Mouse (Mus musculus) kidney, embryonic 15.5 days (tissue): ENCODE measurements around the gene Tab2. TPM values are rescaled to one million over a fixed set of nuclear protein-coding genes. Genes with fewer than 3 reads are reported as not detected.
A peak's percentile ranks its signal among the peaks of the same experiment; 100 is the strongest.

Source experiments
- ATAC-seq: fragments of 200-750 bp; cut with Nextera tagmentation; replicated peaks from 2 replicates; pipeline ENCODE4 v1.8.0; 2017; ENCODE audit warnings: moderate TSS enrichment; ENCODE audit not compliant: low FRiP score
- H3K27ac ChIP-seq: fragments of 300-500 bp; sonication (generic); 2 replicates; pipeline ENCODE4 v1.5.1; 2015; ENCODE audit warnings: mild to moderate bottlenecking, inconsistent platforms
- H3K27me3 ChIP-seq: fragments of 300-500 bp; sonication (generic); 2 replicates; pipeline ENCODE4 v1.6.1; 2015; ENCODE audit warnings: inconsistent platforms
- H3K36me3 ChIP-seq: fragments of 300-500 bp; sonication (generic); 2 replicates; pipeline ENCODE4 v1.6.1; 2015; ENCODE audit warnings: inconsistent platforms
- H3K4me1 ChIP-seq: fragments of 300-500 bp; sonication (generic); 2 replicates; pipeline ENCODE4 v1.6.1; 2015; ENCODE audit warnings: inconsistent platforms
- H3K4me2 ChIP-seq: fragments of 300-500 bp; sonication (generic); 2 replicates; pipeline ENCODE4 v1.6.1; 2015; ENCODE audit warnings: moderate library complexity, mild to moderate bottlenecking, inconsistent platforms
- H3K4me3 ChIP-seq: fragments of 300-500 bp; sonication (generic); replicated peaks from 2 replicates; pipeline ENCODE4 v1.5.1; 2015; ENCODE audit warnings: mild to moderate bottlenecking, inconsistent platforms
- H3K9ac ChIP-seq: fragments of 300-500 bp; sonication (generic); 2 replicates; pipeline ENCODE4 v1.6.1; 2015; ENCODE audit warnings: mild to moderate bottlenecking, inconsistent platforms
- H3K9me3 ChIP-seq: fragments of 300-500 bp; sonication (generic); replicated peaks from 2 replicates; pipeline ENCODE4 v1.6.1; 2016; ENCODE audit warnings: inconsistent platforms
- WGBS: fragments of 180-500 bp; shearing (Covaris S2); methylation state at CpG from one replicate; pipeline ENCODE4 v1.1.7; 2015; ENCODE audit warnings: mixed read lengths; 5-methylcytosine and 5-hydroxymethylcytosine counted together
- polyA plus RNA-seq: library from polyadenylated mRNA; unstranded; fragments of >200 nt; fragmentation: Nextera tagmentation; extraction: Ambion mirVana; gene quantifications from 2 replicates; pipeline ENCODE4 v1.2.1, GENCODE M21; 2015

The Tab2 gene
- polyA plus RNA-seq, 1 experiment from 2014 or later = 20.6 TPM

- peaks cover 2% of the 10 kb centered on the region; the same call in 1 of the 2 replicates for H3K4me1 ChIP-seq
- 74% methylated on average over 6 of the region's 6 CpGs for WGBS
- ATAC-seq = no peak
- H3K4me2 ChIP-seq = no peak overlapping the region
- H3K9ac ChIP-seq = no peak overlapping the region
- H3K9me3 ChIP-seq = no peaks in the 10 kb centered on the region
- no peaks in the 10 kb centered on the region for H3K27me3 ChIP-seq
- no peak overlapping the region for H3K27ac ChIP-seq
- H3K4me3 ChIP-seq = no peak overlapping the region
- 0 out of 2 replicates have a peak, but pooled peaks cover under 1% of the 10 kb centered on the region for H3K36me3 ChIP-seq
These were observed 19.4 kb downstream of the Tab2 start for GRCm38 (mm10) chr10:7936556-7937192.

GRCm38 (mm10) chr10:7932958-7933357, 23.1 kb downstream of the Tab2 start:
- no peak for ATAC-seq
- H3K27ac ChIP-seq = no peak overlapping the region
- 0 out of 2 replicates have a peak, but pooled peaks cover 2% of the 10 kb centered on the region for H3K36me3 ChIP-seq
- no peak overlapping the region for H3K4me3 ChIP-seq
- 84% methylated on average over 2 of the region's 2 CpGs for WGBS
- no peak overlapping the region for H3K9ac ChIP-seq
- peaks cover 2% of the 10 kb centered on the region; the same call in 1 of the 2 replicates for H3K4me1 ChIP-seq
- no peaks in the 10 kb centered on the region for H3K27me3 ChIP-seq
- no peaks in the 10 kb centered on the region for H3K9me3 ChIP-seq
- no peak overlapping the region for H3K4me2 ChIP-seq

DNA sequence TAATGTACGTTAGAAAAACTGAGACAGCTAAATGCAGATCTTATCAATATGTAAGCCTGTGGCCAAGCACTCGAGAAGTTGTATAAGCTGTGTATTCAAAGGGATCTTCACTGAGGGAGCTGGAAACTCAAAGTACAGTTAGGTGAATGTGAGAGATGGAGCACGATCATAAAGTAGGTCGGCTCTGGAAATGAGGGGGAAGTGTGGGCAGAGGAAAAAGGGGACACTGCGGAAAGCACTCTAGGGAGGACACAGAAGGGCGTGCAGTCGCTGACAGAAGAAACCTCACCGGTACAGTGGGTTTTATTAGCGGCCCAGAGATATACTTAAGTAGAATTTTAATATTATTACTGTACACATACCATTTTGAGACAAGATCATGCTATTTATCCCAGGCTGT, 27.0 kb downstream of the Tab2 start:
- no peak overlapping the region for H3K27ac ChIP-seq
- no peaks in the 10 kb centered on the region for H3K4me1 ChIP-seq
- H3K4me3 ChIP-seq = no peak overlapping the region
- H3K4me2 ChIP-seq = no peak overlapping the region
- H3K9ac ChIP-seq = no peak overlapping the region
- no peaks in the 10 kb centered on the region for H3K27me3 ChIP-seq
- no peaks in the 10 kb centered on the region for H3K9me3 ChIP-seq
- 79% methylated on average over 9 of the region's 9 CpGs for WGBS
- H3K36me3 ChIP-seq = peaks cover 10% of the 10 kb centered on the region
- ATAC-seq = no peak

- Histone ChIP-seq H3K9ac (no peak overlapping the region), H3K9me3 (no peaks in the 10 kb centered on the region), H3K36me3 (peaks cover 33% of the 10 kb centered on the region), H3K27ac (no peak overlapping the region), H3K4me1 (no peaks in the 10 kb centered on the region), H3K4me3 (no peak overlapping the region), H3K27me3 (no peaks in the 10 kb centered on the region), H3K4me2 (no peak overlapping the region)
- 79% methylated on average over 11 of the region's 11 CpGs for WGBS
- no peak for ATAC-seq
These were observed 30.5 kb downstream of the Tab2 start for GRCm38 (mm10) chr10:7925481-7925880.

GRCm38 (mm10) chr10:7923433-7923832, 32.6 kb downstream of the Tab2 start:
- H3K4me2 ChIP-seq = no peak overlapping the region
- peaks cover 53% of the 10 kb centered on the region for H3K36me3 ChIP-seq
- no peak overlapping the region for H3K9ac ChIP-seq
- H3K4me3 ChIP-seq = no peak overlapping the region
- no peaks in the 10 kb centered on the region for H3K27me3 ChIP-seq
- H3K4me1 ChIP-seq = no peaks in the 10 kb centered on the region
- ATAC-seq = no peak
- no peaks in the 10 kb centered on the region for H3K9me3 ChIP-seq
- 89% methylated on average over 1 of the region's 1 CpGs for WGBS
- H3K27ac ChIP-seq = no peak overlapping the region

- H3K4me3 ChIP-seq = no peak overlapping the region
- H3K9me3 ChIP-seq = no peaks in the 10 kb centered on the region
- no peak overlapping the region for H3K4me2 ChIP-seq
- H3K4me1 ChIP-seq = no peaks in the 10 kb centered on the region
- WGBS = 73% methylated on average over 10 of the region's 10 CpGs
- H3K27me3 ChIP-seq = no peaks in the 10 kb centered on the region
- ATAC-seq = no peak
- H3K9ac ChIP-seq = no peak overlapping the region
- H3K36me3 ChIP-seq = peaks cover 65% of the 10 kb centered on the region
- H3K27ac ChIP-seq = no peak overlapping the region
These were observed 44.8 kb downstream of the Tab2 start for GRCm38 (mm10) chr10:7911268-7911667.

GRCm38 (mm10) chr10:7907151-7907550, 48.9 kb downstream of the Tab2 start:
- H3K4me2 ChIP-seq = no peak overlapping the region
- peaks cover 75% of the 10 kb centered on the region for H3K36me3 ChIP-seq
- no peak for ATAC-seq
- H3K4me1 ChIP-seq = no peaks in the 10 kb centered on the region
- no peaks in the 10 kb centered on the region for H3K9me3 ChIP-seq
- no peaks in the 10 kb centered on the region for H3K27me3 ChIP-seq
- H3K27ac ChIP-seq = no peak overlapping the region
- no peak overlapping the region for H3K9ac ChIP-seq
- WGBS = 86% methylated on average over 12 of the region's 12 CpGs
- H3K4me3 ChIP-seq = no peak overlapping the region

GRCm38 (mm10) chr10:7904157-7904556, 51.9 kb downstream of the Tab2 start:
- ATAC-seq = no peak
- Histone ChIP-seq H3K4me3 (no peak overlapping the region), H3K4me2 (no peak overlapping the region), H3K9ac (no peak overlapping the region), H3K27me3 (no peaks in the 10 kb centered on the region), H3K36me3 (peaks cover 77% of the 10 kb centered on the region), H3K9me3 (no peaks in the 10 kb centered on the region), H3K4me1 (no peaks in the 10 kb centered on the region), H3K27ac (no peak overlapping the region)
- 96% methylated on average over 5 of the region's 5 CpGs for WGBS

DNA sequence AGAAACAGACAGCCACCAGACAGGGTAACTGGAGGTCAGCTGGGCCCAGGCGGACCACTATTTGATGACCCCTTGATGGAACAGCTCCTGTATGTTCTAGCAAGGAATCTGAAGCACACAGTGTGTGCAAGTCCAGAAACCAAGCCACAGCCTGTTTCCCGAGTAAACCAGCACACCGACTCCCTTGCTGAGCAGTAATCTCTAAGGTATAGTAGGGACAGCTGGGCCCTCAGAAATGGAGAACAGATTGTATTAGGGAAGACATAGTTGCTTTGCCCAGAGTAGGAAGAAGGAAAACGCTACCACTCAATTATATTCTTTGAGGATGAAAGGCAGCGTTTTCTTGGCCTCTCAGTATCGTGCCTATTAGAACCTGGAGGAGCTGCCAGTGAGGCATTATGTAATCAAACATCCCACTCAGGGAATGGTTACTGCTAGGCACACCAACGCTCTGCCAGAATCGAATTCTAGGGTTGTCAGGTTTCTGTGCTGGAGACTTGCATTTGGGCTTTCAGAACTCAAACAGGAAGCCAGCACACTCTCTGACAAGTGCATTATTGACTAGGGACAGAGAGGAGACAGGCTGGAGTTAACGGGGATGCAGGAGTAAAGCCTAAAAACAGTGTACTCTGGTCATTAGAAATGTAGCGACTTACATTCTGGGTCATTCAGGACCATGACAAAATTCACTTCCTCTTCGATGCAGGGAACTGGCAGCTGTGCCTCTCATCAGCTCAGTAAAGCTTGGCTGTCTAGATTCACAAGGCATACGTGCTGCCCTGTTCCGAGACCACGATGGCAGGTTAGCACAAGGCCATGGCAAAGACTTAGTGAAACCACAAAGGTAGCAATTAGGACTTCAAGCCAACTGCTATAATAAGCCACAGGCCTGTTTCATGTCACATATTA, 55.1 kb downstream of the Tab2 start:
- WGBS = 92% methylated on average over 14 of the region's 14 CpGs
- no peak for ATAC-seq

DNA sequence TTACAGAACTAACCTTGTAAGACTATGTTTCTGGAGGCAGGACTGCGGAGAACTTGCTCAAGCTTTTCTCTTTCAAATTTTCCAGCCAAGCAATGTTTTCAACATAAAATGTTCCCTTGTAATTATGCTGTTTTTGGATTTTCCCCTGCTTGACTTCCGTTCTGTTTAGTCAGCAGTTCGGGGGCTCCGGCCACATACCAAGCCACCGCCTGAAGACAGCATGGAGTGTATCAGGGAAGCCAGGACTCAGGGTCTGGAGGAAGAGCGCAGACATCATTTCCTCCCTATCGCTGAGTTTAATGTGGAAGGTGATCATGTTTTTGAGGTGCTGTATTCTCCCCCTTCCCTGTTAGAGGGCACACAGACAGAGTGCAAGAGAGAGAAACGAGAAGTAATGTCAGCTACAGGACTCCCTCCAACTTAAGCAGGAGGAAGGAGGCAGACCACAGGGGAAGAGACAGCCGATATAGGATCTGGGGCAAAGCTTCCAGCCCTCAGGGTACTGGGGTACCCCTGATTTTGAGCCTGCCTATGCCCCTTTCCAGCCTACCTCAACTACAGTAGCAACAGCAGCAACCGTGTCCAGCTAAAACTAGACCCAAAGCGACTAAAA, 67.7 kb downstream of the Tab2 start:
- Histone ChIP-seq H3K9ac (no peak overlapping the region), H3K4me3 (no peak overlapping the region), H3K27ac (no peak overlapping the region), H3K36me3 (no peaks in the 10 kb centered on the region), H3K4me2 (no peak overlapping the region), H3K4me1 (no peaks in the 10 kb centered on the region), H3K27me3 (no peaks in the 10 kb centered on the region), H3K9me3 (no peaks in the 10 kb centered on the region)
- WGBS = 75% methylated on average over 11 of the region's 11 CpGs
- no peak for ATAC-seq

More for the DNA sequence above, 55.1 kb downstream of the Tab2 start:
- Histone ChIP-seq H3K9ac (no peak overlapping the region), H3K4me1 (no peaks in the 10 kb centered on the region), H3K36me3 (peaks cover 50% of the 10 kb centered on the region), H3K4me2 (no peak overlapping the region), H3K27me3 (no peaks in the 10 kb centered on the region), H3K9me3 (no peaks in the 10 kb centered on the region), H3K4me3 (no peak overlapping the region), H3K27ac (no peak overlapping the region)

GRCm38 (mm10) chr10:7883524-7883923, 72.5 kb downstream of the Tab2 start:
- no peaks in the 10 kb centered on the region for H3K36me3 ChIP-seq
- 0 out of 2 replicates have a peak, but pooled peaks have one; percentile 67 for ATAC-seq
- H3K4me2 ChIP-seq = no peak overlapping the region
- no peaks in the 10 kb centered on the region; the same call in 1 of the 2 replicates for H3K27me3 ChIP-seq
- no peak overlapping the region for H3K9ac ChIP-seq
- H3K27ac ChIP-seq = no peak overlapping the region
- no peaks in the 10 kb centered on the region for H3K9me3 ChIP-seq
- H3K4me1 ChIP-seq = no peaks in the 10 kb centered on the region
- no peak overlapping the region for H3K4me3 ChIP-seq
- 9% methylated on average over 5 of the region's 5 CpGs for WGBS

GRCm38 (mm10) chr10:7881971-7882370, 74.1 kb downstream of the Tab2 start:
- Histone ChIP-seq H3K4me1 (no peaks in the 10 kb centered on the region), H3K9me3 (no peaks in the 10 kb centered on the region), H3K9ac (no peak overlapping the region), H3K27me3 (no peaks in the 10 kb centered on the region; the same call in 1 of the 2 replicates), H3K4me2 (no peak overlapping the region), H3K27ac (no peak overlapping the region), H3K4me3 (no peak overlapping the region), H3K36me3 (no peaks in the 10 kb centered on the region)
- WGBS = 87% methylated on average over 3 of the region's 3 CpGs
- no peak for ATAC-seq
